Mouse (Mus musculus) liver, adult 2 months (tissue): ENCODE measurements around the gene Lamtor3.

Experiments
- CTCF ChIP-seq: fragments of 200-500 bp; IDR thresholded peaks from 2 replicates; pipeline ENCODE4 v1.5.1; 2011; ENCODE audit warnings: low read depth, low read length, control low read depth
- POLR2A ChIP-seq: fragments of 200-500 bp; IDR thresholded peaks from 2 replicates; pipeline ENCODE4 v1.6.1; 2011; ENCODE audit warnings: low read length, control low read depth; ENCODE audit not compliant: insufficient read depth; ENCODE audit errors: extremely low read depth

DNA sequence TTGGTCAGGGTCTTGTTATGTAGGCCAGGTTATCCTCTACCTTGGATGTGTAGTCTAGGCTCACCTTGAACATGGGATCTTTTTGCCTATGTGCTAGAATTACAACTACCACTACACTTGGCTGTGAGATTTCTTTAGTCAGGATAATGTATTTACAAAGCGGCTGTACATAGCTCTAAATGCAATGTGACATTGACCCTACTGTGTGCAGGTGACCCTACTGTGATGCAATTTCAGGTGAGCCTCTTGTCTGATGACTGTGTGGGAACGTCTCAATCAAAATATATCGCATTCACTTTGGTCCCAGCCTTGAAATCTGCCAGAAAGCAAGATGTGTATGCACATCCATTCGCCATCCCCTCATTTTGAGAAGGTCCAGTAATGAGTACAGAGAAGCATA, 40.0 kb downstream of the Lamtor3 start:
- TF ChIP-seq CTCF (no peak), POLR2A (no peak)
